Mouse (Mus musculus): ENCODE results near the gene E130218I03Rik. TPM values are rescaled to one million over a fixed set of nuclear protein-coding genes. Genes with fewer than 3 reads are reported as not detected.
A peak's percentile ranks its signal among the peaks of the same experiment; 100 is the strongest.
"Not testable (repeated sequence)": the region's sequence is repeated elsewhere in the genome, so short reads cannot be mapped to it uniquely, and the experiment has no call there.

Gene E130218I03Rik
- polyA plus RNA-seq, 1 experiment from 2014 or later: 0.51 TPM

- H3K9me3 ChIP-seq (replicated peaks): peaks cover 9% of the 10 kb centered on the region
- H3K27me3 ChIP-seq (replicated peaks): no peaks in the 10 kb centered on the region
- no peak for ATAC-seq (ENCODE audit: insufficient number of reproducible peaks, low FRiP score)
- no peak overlapping the region for H3K9ac ChIP-seq
- no peaks in the 10 kb centered on the region for H3K36me3 ChIP-seq
- 77% methylated on average over 19 of the region's 19 CpGs for WGBS
- H3K27ac ChIP-seq (ENCODE audit: poor library complexity, severe bottlenecking): no peak overlapping the region
- peaks cover 7% of the 10 kb centered on the region; the same call in 1 of the 2 replicates for H3K4me1 ChIP-seq (replicated peaks)
- H3K4me2 ChIP-seq: no peak overlapping the region
- no peak overlapping the region for H3K4me3 ChIP-seq
Measured at GRCm38 (mm10) chr4:134268102-134268655, 24.7 kb downstream of the E130218I03Rik start.

GRCm38 (mm10) chr4:134269622-134270021 lies 26.2 kb downstream of the E130218I03Rik start:
- ATAC-seq (ENCODE audit: insufficient number of reproducible peaks, low FRiP score); H3K4me2 ChIP-seq; H3K9ac ChIP-seq; H3K27ac ChIP-seq (ENCODE audit: poor library complexity, severe bottlenecking); H3K4me3 ChIP-seq; H3K27me3 ChIP-seq (replicated peaks); H3K4me1 ChIP-seq (replicated peaks); H3K36me3 ChIP-seq; H3K9me3 ChIP-seq (replicated peaks): not testable (repeated sequence)

- 77% methylated on average over 7 of the region's 7 CpGs for WGBS
- peaks cover 4% of the 10 kb centered on the region; the same call in 1 of the 2 replicates for H3K9me3 ChIP-seq (replicated peaks)
- no peak overlapping the region for H3K4me2 ChIP-seq
- no peak overlapping the region for H3K27ac ChIP-seq (ENCODE audit: poor library complexity, severe bottlenecking)
- H3K36me3 ChIP-seq: peaks cover 11% of the 10 kb centered on the region
- H3K27me3 ChIP-seq (replicated peaks): no peaks in the 10 kb centered on the region
- peaks cover 7% of the 10 kb centered on the region; the same call in 1 of the 2 replicates for H3K4me1 ChIP-seq (replicated peaks)
- H3K4me3 ChIP-seq: no peak overlapping the region
- no peak overlapping the region for H3K9ac ChIP-seq
- no peak for ATAC-seq (ENCODE audit: insufficient number of reproducible peaks, low FRiP score)
Measured at GRCm38 (mm10) chr4:134271979-134272378, 28.5 kb downstream of the E130218I03Rik start.

GRCm38 (mm10) chr4:134272731-134273416 lies 29.4 kb downstream of the E130218I03Rik start:
- no peak overlapping the region for H3K27ac ChIP-seq (ENCODE audit: poor library complexity, severe bottlenecking)
- no peaks in the 10 kb centered on the region for H3K27me3 ChIP-seq (replicated peaks)
- peak overlapping the region; percentile 35 for H3K4me3 ChIP-seq
- H3K9ac ChIP-seq: peak overlapping the region; percentile 15; the same call in 1 of the 2 replicates
- H3K36me3 ChIP-seq: peaks cover 18% of the 10 kb centered on the region
- WGBS: 22% methylated on average over 12 of the region's 13 CpGs
- 0 out of 2 replicates have a peak, but pooled peaks have one; percentile 56 for ATAC-seq (ENCODE audit: insufficient number of reproducible peaks, low FRiP score)
- peak overlapping the region; percentile 59 for H3K4me2 ChIP-seq
- peaks cover 7% of the 10 kb centered on the region; the same call in 1 of the 2 replicates for H3K4me1 ChIP-seq (replicated peaks)
- H3K9me3 ChIP-seq (replicated peaks): peaks cover 4% of the 10 kb centered on the region; the same call in 1 of the 2 replicates

GRCm38 (mm10) chr4:134273417-134274345 lies 30.2 kb downstream of the E130218I03Rik start:
- Histone ChIP-seq H3K4me1 (replicated peaks) (peaks cover 7% of the 10 kb centered on the region; the same call in 1 of the 2 replicates), H3K36me3 (peaks cover 25% of the 10 kb centered on the region), H3K9me3 (replicated peaks) (peaks cover 4% of the 10 kb centered on the region; the same call in 1 of the 2 replicates), H3K4me2 (peak overlapping the region; percentile 59), H3K4me3 (peak overlapping the region; percentile 35), H3K27me3 (replicated peaks) (no peaks in the 10 kb centered on the region), H3K27ac (ENCODE audit: poor library complexity, severe bottlenecking) (no peak overlapping the region), H3K9ac (peak overlapping the region; percentile 15; the same call in 1 of the 2 replicates)
- WGBS: 1% methylated on average over 14 of the region's 14 CpGs
- peak; percentile 84 for ATAC-seq (ENCODE audit: insufficient number of reproducible peaks, low FRiP score)

GRCm38 (mm10) chr4:134284942-134285341 lies 41.5 kb downstream of the E130218I03Rik start:
- H3K4me2 ChIP-seq: 0 out of 2 replicates have a peak overlapping the region, but pooled peaks have one; percentile 2

GRCm38 (mm10) chr4:134286226-134287167 lies 43.0 kb downstream of the E130218I03Rik start:
- peak overlapping the region; percentile 96 for H3K4me2 ChIP-seq
- peaks cover 26% of the 10 kb centered on the region for H3K36me3 ChIP-seq
- H3K27ac ChIP-seq (ENCODE audit: poor library complexity, severe bottlenecking): peak overlapping the region; percentile 82
- peak; percentile 44 for ATAC-seq (ENCODE audit: insufficient number of reproducible peaks, low FRiP score)
- 3% methylated on average over 59 of the region's 59 CpGs for WGBS
- peak overlapping the region; percentile 97 for H3K9ac ChIP-seq
- H3K27me3 ChIP-seq (replicated peaks): no peaks in the 10 kb centered on the region
- H3K9me3 ChIP-seq (replicated peaks): no peaks in the 10 kb centered on the region
- peak overlapping the region; percentile 94 for H3K4me3 ChIP-seq
- peaks cover 32% of the 10 kb centered on the region for H3K4me1 ChIP-seq (replicated peaks)

More at GRCm38 (mm10) chr4:134284942-134285341, 41.5 kb downstream of the E130218I03Rik start:
- no peaks in the 10 kb centered on the region for H3K27me3 ChIP-seq (replicated peaks)
- no peak overlapping the region for H3K4me3 ChIP-seq
- peaks cover 32% of the 10 kb centered on the region for H3K4me1 ChIP-seq (replicated peaks)
- ATAC-seq (ENCODE audit: insufficient number of reproducible peaks, low FRiP score): no peak
- peaks cover 40% of the 10 kb centered on the region for H3K36me3 ChIP-seq
- WGBS: 38% methylated on average over 2 of the region's 2 CpGs
- no peak overlapping the region for H3K9ac ChIP-seq
- no peaks in the 10 kb centered on the region for H3K9me3 ChIP-seq (replicated peaks)
- no peak overlapping the region for H3K27ac ChIP-seq (ENCODE audit: poor library complexity, severe bottlenecking)

- H3K9me3 ChIP-seq (replicated peaks): no peaks in the 10 kb centered on the region
- peaks cover 36% of the 10 kb centered on the region for H3K4me1 ChIP-seq (replicated peaks)
- H3K36me3 ChIP-seq: peaks cover 20% of the 10 kb centered on the region
- peak overlapping the region; percentile 97 for H3K9ac ChIP-seq
- WGBS: under 1% methylated on average over 57 of the region's 59 CpGs
- peak overlapping the region; percentile 96 for H3K4me2 ChIP-seq
- peak overlapping the region; percentile 99 for H3K27ac ChIP-seq (ENCODE audit: poor library complexity, severe bottlenecking)
- H3K4me3 ChIP-seq: peak overlapping the region; percentile 94
- no peaks in the 10 kb centered on the region for H3K27me3 ChIP-seq (replicated peaks)
- peak; percentile 93 for ATAC-seq (ENCODE audit: insufficient number of reproducible peaks, low FRiP score)
Measured at GRCm38 (mm10) chr4:134287168-134287564, 43.7 kb downstream of the E130218I03Rik start.

- Histone ChIP-seq H3K27me3 (replicated peaks) (no peaks in the 10 kb centered on the region), H3K9me3 (replicated peaks) (no peaks in the 10 kb centered on the region), H3K27ac (ENCODE audit: poor library complexity, severe bottlenecking) (peak within 1 kb of the TSS; percentile 99), H3K4me3 (peak within 1 kb of the TSS; percentile 94), H3K36me3 (peaks cover 16% of the 10 kb centered on the region), H3K4me1 (replicated peaks) (peaks cover 41% of the 10 kb centered on the region), H3K4me2 (peak within 1 kb of the TSS; percentile 96), H3K9ac (peak within 1 kb of the TSS; percentile 97)
- WGBS: 0% methylated on average over 36 of the region's 43 CpGs
- ATAC-seq (ENCODE audit: insufficient number of reproducible peaks, low FRiP score): peak; percentile 87
Measured at GRCm38 (mm10) chr4:134287575-134288025, 44.1 kb downstream of the E130218I03Rik start, which contains the start of gene Pdik1l. Pdik1l (minus strand) TSS chr4:134287895.
